Mouse (Mus musculus): ENCODE results near the gene Optc. TPM values are rescaled to one million over a fixed set of nuclear protein-coding genes. Genes with fewer than 3 reads are reported as not detected.

Gene Optc
- total RNA-seq, 2 experiments from 2014 or later: 0.60 to 1.3 TPM

DNA sequence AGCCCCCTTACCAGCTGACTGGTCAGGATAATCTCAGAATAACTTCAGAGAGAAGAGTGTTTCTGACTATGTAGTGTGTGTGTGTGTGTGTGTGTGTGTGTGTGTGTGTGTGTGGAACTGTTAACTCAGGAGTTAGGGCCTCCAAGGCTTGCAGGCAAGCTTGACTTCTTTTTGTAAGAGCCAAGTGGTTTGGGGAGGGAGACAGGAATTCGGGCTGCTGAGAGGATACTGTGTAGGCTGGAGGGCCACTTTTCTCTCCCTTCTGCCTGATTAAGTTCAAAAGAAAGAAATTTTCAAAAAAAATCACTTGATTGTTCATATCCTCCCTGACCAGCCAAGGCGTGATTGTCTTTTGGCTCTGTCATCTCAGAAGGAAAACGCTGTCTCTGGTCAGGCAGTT lies 12.6 kb upstream of the Optc start:
- no peak for DNase-seq (ENCODE audit: low spot score in 2 of 2)

DNA sequence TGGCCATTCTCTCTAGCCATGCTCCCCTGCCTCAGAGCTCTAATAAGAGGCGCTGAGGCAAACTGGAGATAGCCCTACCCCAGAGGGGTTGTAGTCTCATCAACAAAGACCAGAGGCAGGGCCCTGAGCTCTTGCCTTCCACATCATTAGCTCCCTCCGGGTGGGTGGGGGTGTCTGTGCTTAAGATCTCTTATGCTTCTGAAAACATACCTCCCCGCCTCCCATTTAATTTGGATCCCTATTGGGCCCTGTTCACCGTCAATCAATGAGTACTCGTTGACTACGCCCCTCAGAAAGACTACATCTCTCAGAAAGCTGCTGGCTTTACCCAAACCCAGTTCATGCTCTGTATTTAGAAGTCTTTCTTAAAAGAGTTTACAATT lies 10.3 kb upstream of the Optc start:
- DNase-seq (ENCODE audit: low spot score in 2 of 2): no peak

DNA sequence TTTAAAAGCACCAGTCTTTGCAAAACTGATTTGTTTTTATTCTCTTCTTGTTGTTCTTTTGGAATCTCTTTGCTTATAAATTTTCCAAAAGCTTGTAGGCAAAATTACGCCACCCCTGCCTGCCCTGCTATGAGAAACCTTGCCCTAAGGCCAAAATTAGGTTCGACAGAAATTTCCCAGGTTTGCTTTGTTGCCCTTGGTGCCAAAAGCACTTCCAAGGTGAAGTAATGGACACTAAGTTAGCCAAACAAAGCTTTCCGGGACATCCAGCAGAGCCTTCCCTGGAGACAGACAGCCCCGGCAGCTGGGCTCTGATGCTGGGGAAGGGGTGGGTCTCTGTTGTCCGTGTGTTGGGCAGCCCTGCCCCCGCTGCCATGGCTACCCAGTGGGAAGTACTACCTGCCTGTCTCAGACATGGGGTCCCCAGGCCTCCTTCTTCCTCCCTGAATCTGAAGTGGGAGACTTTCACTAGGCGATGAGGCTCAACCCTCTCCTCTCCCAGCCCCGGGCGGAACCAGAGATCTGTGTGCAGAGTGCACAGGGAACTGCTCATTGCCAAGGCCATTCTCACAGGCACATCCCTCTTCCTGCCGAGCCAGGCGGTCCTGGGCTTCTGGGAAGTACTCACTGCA lies 9.8 kb upstream of the Optc start:
- no peak for DNase-seq (ENCODE audit: low spot score in 2 of 2)

DNA sequence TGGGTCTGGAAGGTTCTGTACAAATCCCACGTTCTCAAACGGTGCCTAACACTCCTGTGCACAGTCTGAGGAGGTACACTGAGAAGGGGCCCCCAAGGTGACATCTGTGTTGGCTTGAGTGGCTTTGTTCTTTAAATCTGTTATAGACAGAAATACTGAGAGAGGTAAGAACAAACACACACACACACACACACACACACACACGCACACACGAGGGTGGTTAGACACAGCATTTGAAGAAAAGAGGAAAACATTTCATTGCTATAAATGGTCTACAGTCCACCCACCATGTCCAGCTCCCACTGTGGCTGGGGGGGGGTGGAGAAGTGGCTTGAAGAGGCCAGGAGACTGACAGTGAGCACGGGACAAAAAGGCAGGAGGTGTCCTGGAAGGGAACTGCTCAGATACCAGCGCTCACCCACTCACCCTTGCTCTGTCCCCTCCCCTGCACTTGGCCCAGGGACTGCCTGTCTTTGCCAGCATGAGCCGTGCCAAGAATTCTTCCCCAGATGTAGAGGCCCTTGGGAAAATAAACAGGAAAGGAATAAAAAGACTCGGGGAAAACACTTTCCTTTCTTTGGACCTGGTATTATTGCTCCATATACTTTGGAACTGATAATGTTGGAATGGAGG lies 8.0 kb upstream of the Optc start:
- DNase-seq (ENCODE audit: low spot score in 2 of 2): peak in 1 of 2 experiments; percentile 64

DNA sequence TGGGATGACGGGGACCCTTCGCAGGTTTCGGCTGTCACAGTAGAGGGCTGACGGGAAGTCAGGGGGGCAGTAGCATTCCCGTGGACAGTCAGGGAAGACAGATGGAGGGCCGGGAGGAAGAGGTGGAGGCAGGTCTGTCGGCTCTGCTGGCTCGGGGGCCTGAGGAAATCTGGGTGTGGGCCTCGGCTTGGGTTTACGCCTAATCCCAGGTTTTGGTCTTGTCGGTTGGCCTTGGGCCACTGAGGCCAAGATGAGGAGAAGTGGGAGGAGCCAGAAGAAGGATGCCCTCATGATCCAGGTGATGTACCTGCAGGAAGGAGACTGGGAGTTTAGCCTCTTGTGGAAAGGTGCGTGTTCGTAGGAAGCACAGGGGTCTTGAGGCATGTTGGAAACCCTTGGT lies 7.3 kb upstream of the Optc start:
- DNase-seq (ENCODE audit: low spot score in 2 of 2): no peak

DNA sequence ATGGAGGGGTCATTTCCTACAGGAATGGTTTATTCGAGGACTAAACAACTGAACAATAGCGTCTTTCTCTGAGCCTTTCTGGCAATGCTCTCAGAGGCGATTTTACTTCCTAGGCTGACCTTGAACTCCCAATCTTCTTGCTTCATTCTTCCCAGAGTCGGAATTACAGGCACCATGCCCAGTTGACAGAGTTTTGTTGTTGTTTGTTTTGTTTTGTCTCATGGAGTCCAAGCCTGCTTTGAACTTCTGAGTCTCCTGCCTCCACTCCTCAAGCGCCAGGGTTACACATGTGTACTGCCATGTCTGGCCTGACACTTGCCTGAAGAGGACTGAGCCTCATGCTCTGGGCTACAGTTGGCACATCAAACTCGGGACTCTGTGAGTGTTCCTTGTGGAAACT lies 5.2 kb upstream of the Optc start:
- no peak for DNase-seq (ENCODE audit: low spot score in 2 of 2)

DNA sequence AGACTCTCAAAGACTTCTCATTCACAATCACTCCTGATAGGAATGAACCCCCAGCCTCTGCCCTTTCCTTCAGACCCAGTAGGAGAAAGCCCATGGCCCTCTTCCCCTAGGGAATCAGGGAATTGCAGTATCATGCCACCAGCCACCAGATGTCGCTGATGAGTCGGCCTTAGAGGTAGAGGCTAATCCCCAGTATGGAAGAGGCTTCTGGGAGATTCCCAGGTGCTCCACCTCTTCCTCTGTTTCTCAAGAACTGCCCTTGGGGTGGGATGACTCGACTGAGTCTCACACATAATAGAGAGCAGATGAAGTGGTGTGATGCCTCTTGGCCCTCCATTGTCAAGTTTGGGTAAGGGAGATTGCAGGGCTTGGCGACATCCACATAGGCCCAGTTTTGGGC lies 3.7 kb upstream of the Optc start:
- peak; percentile 59 to 61 for DNase-seq (ENCODE audit: low spot score in 2 of 2)

DNA sequence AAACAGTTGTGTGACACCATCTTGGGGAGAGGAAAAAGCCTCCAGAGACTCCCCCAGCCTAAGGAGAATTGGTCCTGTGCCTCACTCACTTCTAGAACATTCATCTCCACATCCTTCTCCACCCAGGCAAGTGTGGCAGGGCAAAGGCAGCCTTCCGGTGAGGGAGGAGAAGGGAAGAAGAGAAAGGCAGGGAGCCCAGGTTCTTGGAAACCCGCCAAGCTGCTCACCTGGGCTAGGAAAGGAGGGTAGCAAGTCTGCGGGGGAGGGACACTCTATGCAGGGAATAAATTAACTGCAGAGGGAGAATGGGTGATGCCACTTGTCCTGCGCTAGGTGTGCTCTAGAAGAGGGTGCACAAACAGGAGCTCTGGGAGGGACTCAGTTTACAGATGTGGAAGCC lies 3.2 kb upstream of the Optc start:
- no peak for DNase-seq (ENCODE audit: low spot score in 2 of 2)

DNA sequence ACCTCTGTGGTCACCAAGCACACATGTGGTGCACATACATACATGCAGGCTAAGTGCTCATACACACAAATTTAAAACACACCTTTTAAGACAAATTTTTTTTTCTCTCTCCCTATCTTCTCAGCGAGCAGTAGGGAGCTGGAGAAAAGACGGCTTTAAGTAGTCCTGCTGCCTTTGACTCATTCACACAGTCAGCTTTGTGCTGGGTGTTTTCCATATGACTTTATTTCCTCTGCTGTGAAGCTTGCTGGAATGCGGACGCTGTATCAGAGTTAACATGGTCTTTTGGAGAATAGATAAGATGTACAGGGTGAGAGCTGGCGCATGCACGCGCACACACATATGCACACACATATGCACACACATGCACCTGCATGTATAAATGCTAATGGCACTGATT lies 2.3 kb upstream of the Optc start:
- DNase-seq (ENCODE audit: low spot score in 2 of 2): no peak

DNA sequence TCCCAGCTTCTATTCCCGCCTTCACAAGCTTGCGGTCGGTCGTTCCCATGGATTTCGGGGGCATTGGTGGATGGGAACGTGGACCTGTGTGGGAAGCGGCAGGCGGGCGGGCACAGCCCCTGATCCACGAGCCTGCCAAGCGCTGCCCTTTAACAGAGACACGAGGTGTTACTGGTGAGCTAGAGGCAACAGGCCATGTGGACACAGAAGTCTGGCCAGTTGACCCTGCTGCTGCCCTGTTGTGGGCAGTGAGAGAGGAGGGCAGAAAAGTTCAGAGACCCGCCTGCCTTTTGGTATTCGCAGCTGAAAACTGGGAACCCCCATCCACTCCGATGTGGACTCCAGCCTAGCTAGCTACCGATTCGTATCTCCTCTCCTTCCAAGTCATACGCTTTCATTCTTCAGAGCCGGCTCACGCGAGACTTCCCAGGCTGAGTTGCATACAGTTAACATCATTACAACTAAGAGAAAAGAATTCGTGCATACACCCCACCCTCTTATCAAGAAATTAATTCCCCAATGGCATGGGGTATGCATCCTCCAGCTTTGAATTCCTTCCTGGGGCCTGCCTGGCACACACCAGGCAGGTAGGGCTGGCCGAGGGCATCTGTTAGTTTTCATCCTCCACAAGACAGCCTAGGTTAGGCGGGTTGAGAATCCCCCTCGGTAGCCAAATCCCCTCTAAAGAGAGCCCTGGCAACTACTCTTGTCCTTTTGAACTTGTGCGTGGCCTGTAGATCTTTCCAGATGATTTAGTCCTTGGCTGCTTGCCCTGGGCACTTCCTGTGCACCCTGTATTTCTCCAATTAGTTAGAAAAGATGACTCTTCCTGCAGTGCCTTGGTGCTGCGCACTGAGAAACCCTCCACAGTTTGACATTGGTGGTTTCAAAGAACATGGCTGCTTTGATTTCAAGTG lies 1.1 kb upstream of the Optc start:
- peak; percentile 43 to 46 for DNase-seq (ENCODE audit: low spot score in 2 of 2)

DNA sequence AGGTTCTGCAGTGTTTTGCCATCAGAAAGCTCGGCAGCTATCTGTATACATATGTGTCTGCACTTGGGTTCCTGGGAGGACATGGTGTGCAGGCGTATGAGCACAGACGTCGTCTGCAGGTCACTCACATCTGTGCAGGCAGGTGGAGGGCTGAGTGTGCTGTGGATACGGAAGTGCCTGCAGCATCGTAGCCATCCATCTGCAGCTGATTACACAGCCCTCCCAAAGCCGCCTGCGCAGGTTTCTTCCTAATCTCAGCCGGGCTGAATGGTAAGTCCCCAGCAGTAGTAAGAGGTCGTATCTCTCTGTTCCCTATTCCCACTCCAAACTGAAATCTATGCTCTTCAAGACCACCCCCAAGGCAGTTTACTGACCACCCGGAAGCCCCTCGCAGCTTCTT lies 1.4 kb downstream of the Optc start:
- no peak for DNase-seq (ENCODE audit: low spot score in 2 of 2)

DNA sequence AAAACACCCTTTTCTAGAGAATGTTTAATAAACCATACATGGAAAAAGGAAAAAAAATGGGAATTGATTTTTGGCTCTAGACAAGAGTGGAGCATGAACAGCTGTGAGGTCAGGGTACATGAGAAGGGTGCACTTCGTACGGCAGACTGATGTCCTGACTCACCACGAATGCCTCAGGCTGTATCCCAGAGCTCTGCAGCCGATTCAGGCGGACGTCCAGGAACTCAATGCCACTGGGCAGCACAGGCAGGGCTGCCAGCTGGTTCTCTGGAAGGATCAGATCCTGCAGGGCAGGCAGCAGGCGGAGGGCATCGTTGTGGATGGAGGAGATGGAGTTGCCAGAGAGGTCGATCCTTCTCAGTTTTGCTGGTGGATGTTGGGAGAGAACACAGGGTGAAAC lies 7.0 kb downstream of the Optc start:
- DNase-seq (ENCODE audit: low spot score in 2 of 2): no peak

DNA sequence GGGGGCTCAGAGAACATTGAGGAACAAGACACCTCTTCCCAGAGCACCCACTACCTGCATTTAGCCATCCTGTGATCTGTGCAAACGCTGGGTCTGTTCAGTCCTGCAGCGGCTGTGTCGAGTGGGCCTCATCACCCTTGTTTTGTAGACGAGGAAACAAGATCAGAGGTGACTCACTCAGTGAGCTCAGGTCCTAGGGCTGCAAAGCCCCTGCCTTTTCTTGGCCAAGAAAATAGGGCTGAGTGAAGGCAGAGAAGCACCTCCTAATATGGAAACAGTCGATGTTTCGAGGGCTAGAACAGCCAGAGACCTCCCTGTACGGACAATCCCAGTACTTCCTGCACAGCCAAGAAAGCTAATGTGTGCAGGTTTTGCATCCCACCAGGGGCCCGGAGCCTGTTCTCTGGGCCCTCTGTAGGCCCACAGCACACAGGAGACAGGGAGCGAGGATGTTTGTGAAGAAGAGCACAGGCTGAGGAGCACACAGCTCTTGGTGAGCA lies 8.7 kb downstream of the Optc start:
- DNase-seq (ENCODE audit: low spot score in 2 of 2): no peak

DNA sequence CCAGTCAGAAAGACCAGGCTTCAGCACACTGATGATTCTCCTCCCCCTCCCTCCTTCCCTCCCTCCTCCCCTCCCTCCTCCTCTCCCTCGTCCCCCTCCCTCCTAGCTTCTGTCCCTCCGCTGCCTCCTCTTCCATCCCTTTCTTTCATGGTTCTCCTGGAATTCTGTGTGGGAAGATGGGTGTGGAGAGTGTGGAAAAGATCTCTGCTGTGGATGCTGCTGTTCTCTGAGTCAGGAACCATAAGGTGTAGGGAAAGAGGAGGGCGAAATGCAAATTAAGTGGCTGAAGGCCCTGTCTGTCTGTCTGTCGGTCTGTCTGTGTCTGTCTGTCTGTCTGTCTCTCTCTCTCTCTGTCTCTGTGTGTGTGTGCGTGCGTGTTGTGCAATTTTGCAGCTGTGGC lies 10.5 kb downstream of the Optc start:
- DNase-seq (ENCODE audit: low spot score in 2 of 2): no peak

DNA sequence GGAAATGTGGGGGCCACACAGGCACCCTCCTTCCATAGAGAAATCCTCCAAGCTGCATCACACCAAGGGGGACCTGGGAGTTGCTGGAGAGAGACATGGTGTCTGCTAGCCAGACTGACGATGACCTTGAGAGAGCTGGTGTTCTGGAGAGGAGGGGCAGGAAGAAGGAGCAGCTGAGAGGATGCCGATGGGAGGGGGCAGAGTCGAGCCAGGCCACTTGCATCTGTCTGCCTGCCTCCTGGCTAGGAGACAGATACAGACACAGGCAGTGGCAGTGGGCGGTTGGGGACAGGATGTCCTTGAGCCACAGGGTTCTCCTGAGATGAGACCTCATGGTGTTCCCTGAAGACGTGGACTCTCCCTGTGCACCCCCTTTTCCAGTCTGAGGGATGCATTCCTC lies 16.3 kb downstream of the Optc start:
- DNase-seq (ENCODE audit: low spot score in 2 of 2): no peak

DNA sequence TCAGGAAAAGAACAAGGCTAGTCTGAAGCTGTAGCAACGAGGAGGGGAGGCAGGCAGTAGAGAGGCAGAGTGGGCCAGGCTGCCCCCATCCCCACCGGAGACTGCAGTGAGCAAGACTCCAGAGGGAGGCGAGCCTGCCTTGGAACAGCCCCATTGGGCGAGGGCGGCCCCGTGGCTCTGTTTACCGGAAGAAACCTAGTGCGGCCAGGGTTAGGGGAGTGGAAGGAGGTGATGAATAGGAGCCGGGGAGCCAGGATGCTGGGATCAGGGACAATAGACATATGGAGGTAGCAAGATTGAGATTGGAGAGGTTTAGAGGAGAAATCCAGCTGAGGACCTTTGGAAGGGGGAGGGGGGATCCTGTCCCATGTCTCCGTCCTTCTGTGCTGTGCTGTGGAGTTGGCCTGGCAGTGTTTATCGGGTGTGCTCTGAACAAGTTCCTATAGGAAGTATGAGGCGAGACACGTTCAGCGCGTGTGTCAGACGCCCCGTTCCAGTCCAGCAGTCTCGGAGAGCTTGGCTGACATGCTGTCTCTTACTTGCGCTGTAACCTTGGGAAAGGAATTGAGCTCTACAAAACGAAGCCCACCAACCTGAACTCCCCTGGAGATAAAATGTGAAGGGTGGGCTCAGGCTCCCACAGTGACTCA lies 17.7 kb downstream of the Optc start:
- no peak for DNase-seq (ENCODE audit: low spot score in 2 of 2)

DNA sequence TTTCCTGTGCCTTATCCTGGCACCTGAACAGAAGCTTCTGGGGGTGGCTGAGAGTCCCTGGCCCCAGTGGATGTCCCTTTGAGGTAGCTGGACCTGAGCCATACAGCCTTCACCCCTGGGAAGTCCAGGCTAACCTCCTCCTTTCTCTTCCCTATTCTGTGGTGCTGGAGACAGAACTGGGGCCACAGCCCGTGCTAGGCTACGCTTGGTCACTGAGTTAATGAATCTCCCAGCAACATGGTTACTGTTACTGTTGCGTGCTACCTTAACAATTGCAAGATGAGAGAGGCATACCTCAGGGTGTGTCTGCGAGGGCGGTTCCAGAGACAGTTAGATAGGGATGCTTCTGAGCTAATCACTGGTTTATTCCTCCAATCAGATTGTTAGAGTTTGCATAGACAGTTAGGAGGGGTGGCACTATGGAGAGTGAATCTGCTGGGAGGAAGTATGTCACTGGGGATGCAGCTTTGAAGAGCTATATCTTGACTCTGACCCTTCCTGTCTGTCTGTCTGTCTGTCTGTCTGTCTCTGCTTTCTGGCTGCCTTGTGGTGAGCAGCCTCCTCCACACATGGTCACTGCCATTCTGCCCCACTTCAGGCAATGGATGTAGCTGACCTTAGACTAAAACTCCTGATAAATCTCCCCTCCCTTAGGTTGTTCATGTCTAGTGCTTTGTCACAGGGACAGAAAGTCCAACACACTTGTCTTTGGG lies 20.1 kb downstream of the Optc start:
- DNase-seq (ENCODE audit: low spot score in 2 of 2): no peak

DNA sequence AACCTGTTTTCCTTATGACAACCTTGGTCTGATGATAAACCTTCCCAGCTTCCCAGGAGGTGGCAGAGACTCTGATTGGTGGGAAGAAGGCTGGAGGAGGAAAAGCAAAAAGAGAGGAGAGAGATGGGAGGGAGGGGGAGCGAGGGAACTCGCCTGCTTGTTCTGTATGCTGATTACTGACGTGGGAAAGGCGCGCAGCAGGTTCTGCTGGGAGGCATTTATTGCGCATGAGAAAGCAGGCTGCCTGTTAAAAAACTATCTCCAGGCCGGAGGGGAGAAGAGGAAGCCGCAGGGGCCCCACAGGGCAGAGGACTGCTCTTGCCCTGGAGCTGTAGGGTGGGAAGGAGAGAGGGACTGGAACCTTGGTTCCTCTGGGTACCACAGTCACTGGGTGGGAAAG lies 20.8 kb downstream of the Optc start:
- DNase-seq (ENCODE audit: low spot score in 2 of 2): peak in 1 of 2 experiments; percentile 62

DNA sequence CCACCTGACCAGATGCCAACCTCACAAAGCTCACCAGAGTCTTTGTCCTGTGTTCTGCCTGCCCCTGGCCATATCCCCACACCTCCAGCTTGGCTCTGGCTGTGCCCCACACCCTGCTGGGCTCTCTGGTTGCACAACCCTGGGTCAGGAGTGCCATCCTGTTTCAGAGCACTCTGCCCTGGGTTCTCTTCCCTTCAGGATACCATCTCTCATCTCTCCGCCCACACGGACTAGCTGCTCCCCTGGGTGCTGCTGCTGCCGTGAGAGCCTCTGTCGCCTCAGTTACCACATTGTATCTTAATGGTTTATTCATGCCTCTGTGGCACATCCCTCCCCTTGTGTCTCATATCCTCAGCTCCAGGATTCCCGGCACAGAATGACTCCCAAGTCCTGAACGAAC lies 21.4 kb downstream of the Optc start:
- no peak for DNase-seq (ENCODE audit: low spot score in 2 of 2)

DNA sequence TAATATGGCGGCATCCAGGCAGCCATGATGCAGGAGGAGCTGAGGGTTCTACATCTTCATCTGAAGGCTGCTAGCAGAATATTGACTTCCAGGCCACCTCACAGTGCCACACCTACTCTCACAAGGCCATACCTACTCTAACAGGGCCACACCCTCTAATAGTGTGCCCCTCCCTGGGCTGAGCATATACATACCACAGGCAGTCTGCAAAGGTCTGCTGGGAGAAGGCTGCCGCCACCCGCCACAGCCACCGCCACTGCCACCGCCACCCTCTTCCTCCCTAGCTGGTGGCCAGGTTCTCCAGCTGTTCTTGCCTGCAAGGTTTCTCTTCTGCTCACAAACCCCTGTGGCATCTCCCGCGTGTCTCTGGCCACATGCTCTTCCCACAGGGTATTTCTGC lies 22.0 kb downstream of the Optc start:
- no peak for DNase-seq (ENCODE audit: low spot score in 2 of 2)

DNA sequence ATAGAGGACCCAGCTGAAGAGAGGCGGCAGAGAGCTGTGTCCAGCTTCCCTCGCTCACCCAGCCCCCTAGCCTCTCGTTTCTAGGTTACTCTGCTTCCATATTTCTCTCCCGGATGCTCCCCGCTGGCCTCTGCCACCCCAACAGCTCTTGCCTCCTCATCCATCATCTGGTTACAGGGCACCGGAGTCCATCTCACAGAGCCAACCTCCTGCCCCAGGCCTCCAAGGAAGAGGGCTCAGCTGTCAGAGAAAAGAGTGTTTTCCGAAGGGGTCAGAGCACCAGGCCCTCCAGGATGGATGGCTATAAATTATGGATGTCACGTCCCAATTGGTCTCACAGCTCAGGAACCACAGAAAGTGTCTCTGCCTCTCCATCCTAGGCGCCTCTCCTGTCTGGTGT lies 23.1 kb downstream of the Optc start:
- DNase-seq (ENCODE audit: low spot score in 2 of 2): no peak

Measured in layer of hippocampus, postnatal 14 days (tissue).